Mouse (Mus musculus): ENCODE results near the gene Gtdc1.

- TF ChIP-seq POLR2A (IDR thresholded peaks at IDR 0.05; ENCODE audit: insufficient read length, low read depth) (no peak), MAX (IDR thresholded peaks at IDR 0.05; ENCODE audit: low read depth) (no peak), POLR2AphosphoS2 (IDR thresholded peaks at IDR 0.05; ENCODE audit: insufficient read length, low read depth) (no peak), REST (IDR thresholded peaks at IDR 0.05; ENCODE audit: insufficient read depth, insufficient read length) (no peak), MYOG (IDR thresholded peaks at IDR 0.05; ENCODE audit: control insufficient read depth in 1 of 3, insufficient read depth in 1 of 3, insufficient read length in 2 of 3, low read depth in 2 of 3) (no peak)
Measured at GRCm38 (mm10) chr2:44928631-44929030, 1.2 kb upstream of the Gtdc1 start.
